Mouse (Mus musculus) heart, embryonic 11.5 days (tissue): ENCODE results near the gene Usp21. TPM values are rescaled to one million over a fixed set of nuclear protein-coding genes. Genes with fewer than 3 reads are reported as not detected.
A peak's percentile ranks its signal among the peaks of the same experiment; 100 is the strongest.
"Not testable (repeated sequence)": the region's sequence is repeated elsewhere in the genome, so short reads cannot be mapped to it uniquely, and the experiment has no call there.

ENCODE experiments used
- ATAC-seq: fragments of 200-750 bp; cut with Nextera tagmentation; replicated peaks from 2 replicates; pipeline ENCODE4 v1.8.0; 2017; ENCODE audit warnings: moderate library complexity; ENCODE audit not compliant: insufficient number of reproducible peaks, low FRiP score, low TSS enrichment
- H3K27ac ChIP-seq: fragments of 300-500 bp; sonication (generic); 2 replicates; pipeline ENCODE4 v1.5.1; 2014; ENCODE audit warnings: mild to moderate bottlenecking, low read depth, low read length
- H3K27me3 ChIP-seq: fragments of 300-500 bp; sonication (generic); 2 replicates; pipeline ENCODE4 v1.6.1; 2014; ENCODE audit warnings: mild to moderate bottlenecking, low read length, mixed read lengths; ENCODE audit not compliant: control insufficient read depth, insufficient read depth
- H3K36me3 ChIP-seq: fragments of 300-500 bp; sonication (generic); 2 replicates; pipeline ENCODE4 v1.6.1; 2014; ENCODE audit warnings: mild to moderate bottlenecking, low read length, moderate library complexity, mixed read lengths; ENCODE audit not compliant: control insufficient read depth, insufficient read depth
- H3K4me1 ChIP-seq: fragments of 300-500 bp; sonication (generic); 2 replicates; pipeline ENCODE4 v1.6.1; 2014; ENCODE audit warnings: low read length; ENCODE audit not compliant: control insufficient read depth, insufficient read depth
- H3K4me2 ChIP-seq: fragments of 300-500 bp; sonication (generic); 2 replicates; pipeline ENCODE4 v1.6.1; 2014; ENCODE audit warnings: mild to moderate bottlenecking, moderate library complexity
- H3K4me3 ChIP-seq: fragments of 300-500 bp; sonication (generic); 2 replicates; pipeline ENCODE4 v1.5.1; 2014; ENCODE audit warnings: low read depth, low read length
- H3K9ac ChIP-seq: fragments of 300-500 bp; sonication (generic); 2 replicates; pipeline ENCODE4 v1.6.1; 2014; ENCODE audit warnings: mild to moderate bottlenecking, low read depth, low read length, moderate library complexity
- H3K9me3 ChIP-seq: fragments of 300-500 bp; sonication (generic); replicated peaks from 2 replicates; pipeline ENCODE4 v1.6.1; 2016; ENCODE audit warnings: low read length; ENCODE audit not compliant: control insufficient read depth
- WGBS: fragments of 180-500 bp; shearing (Covaris S2); extraction: QIAGEN DNeasy Blood & Tissue Kit; methylation state at CpG from one replicate; pipeline ENCODE4 v1.1.7; 2014; ENCODE audit not compliant: insufficient replicate concordance; 5-methylcytosine and 5-hydroxymethylcytosine counted together
- polyA plus RNA-seq: library from polyadenylated mRNA; unstranded; fragments of >200 nt; fragmentation: Nextera tagmentation; extraction: Ambion mirVana; gene quantifications from 2 replicates; pipeline ENCODE4 v1.2.1, GENCODE M21; 2014

The Usp21 gene
- polyA plus RNA-seq, 1 experiment from 2014 or later, result 51.2 TPM

- Histone ChIP-seq H3K27me3 (no peaks in the 10 kb centered on the region), H3K4me2 (no peak overlapping the region), H3K27ac (no peak overlapping the region), H3K4me3 (no peak overlapping the region), H3K9me3 (no peaks in the 10 kb centered on the region), H3K4me1 (no peaks in the 10 kb centered on the region; the same call in 1 of the 2 replicates), H3K36me3 (peaks cover 3% of the 10 kb centered on the region; the same call in 1 of the 2 replicates), H3K9ac (no peak overlapping the region)
- ATAC-seq, result no peak
Observed at GRCm38 (mm10) chr1:171321415-171321814, 33.6 kb upstream of the Usp21 start.

DNA sequence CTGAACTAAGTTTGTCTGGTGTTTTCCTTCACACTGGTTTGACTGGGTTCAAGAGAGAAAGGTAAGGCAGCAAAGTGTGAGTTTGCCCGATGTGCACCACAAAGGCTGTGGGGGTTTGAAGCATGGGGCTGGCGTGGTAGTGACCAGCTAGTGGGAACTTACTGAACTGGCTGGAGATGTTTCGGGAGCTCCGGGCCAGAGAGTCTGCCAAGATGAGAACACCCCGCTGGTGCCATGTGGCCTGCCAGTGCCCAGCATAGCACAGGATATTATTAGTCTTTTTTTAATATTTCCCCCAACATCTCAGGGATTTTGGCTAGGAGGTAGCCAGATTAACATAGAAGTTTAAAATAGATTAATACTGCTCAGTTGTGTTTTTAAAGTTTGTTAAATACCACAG, 32.4 kb upstream of the Usp21 start:
- H3K27me3 ChIP-seq, result no peaks in the 10 kb centered on the region
- H3K4me1 ChIP-seq, result no peaks in the 10 kb centered on the region
- ATAC-seq, result no peak
- WGBS, result 15% methylated on average over 5 of the region's 5 CpGs
- H3K9ac ChIP-seq, result peak overlapping the region; percentile 56; the same call in 1 of the 2 replicates
- peak overlapping the region; percentile 25 for H3K4me3 ChIP-seq
- peak overlapping the region; percentile 57 for H3K4me2 ChIP-seq
- no peak overlapping the region for H3K27ac ChIP-seq
- no peaks in the 10 kb centered on the region; the same call in 1 of the 2 replicates for H3K9me3 ChIP-seq
- H3K36me3 ChIP-seq, result peaks cover 3% of the 10 kb centered on the region; the same call in 1 of the 2 replicates

- Histone ChIP-seq H3K27me3 (no peaks in the 10 kb centered on the region), H3K4me2 (peak overlapping the region; percentile 57), H3K9me3 (no peaks in the 10 kb centered on the region; the same call in 1 of the 2 replicates), H3K9ac (0 out of 2 replicates have a peak overlapping the region, but pooled peaks have one; percentile 56), H3K36me3 (no peaks in the 10 kb centered on the region), H3K4me3 (peak overlapping the region; percentile 25), H3K27ac (no peak overlapping the region), H3K4me1 (no peaks in the 10 kb centered on the region)
- 18% methylated on average over 7 of the region's 7 CpGs for WGBS
- no peak for ATAC-seq
Observed at GRCm38 (mm10) chr1:171319748-171320147, 32.0 kb upstream of the Usp21 start.

DNA sequence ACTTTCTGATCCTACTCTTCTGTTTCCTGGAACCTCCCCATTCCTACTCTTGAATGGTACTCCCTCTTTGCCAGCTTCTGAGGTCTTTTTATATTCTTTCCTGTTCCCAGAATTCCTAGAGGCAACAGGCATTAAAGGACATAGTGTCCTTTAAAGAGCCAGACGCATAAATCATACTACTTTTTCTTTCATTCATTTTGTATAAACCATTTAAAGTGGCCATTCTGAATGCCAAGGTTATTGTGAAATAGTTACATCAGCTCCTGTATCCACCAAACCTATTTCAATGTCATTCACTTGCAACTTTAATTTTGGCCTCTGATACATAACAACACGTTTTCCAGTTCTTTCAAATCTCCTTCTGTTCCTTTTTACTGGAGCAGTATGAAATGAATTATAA, 21.5 kb upstream of the Usp21 start:
- H3K27me3 ChIP-seq, result no peaks in the 10 kb centered on the region
- ATAC-seq, result no peak

DNA sequence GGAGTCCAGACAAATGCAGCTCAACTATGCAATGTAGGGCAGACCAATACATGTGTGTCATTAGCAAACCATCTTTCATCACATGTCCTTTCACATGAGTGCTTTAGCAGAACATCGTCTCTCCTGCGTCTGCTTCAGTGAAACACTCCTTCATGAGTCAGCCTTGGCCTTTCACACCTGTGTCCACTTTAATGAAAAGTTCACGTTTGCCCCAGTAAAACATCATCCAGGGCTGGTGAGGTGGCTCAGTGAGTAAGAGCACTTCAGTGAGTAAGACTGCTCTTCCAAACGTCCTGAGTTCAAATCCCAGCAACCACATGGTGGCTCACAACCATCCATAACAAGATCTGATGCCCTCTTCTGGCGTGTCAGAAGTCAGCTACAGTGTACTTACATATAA, 18.4 kb upstream of the Usp21 start:
- 73% methylated on average over 5 of the region's 5 CpGs for WGBS
- not testable (repeated sequence) for ATAC-seq, H3K36me3 ChIP-seq, H3K4me2 ChIP-seq, H3K27ac ChIP-seq, H3K27me3 ChIP-seq, H3K9ac ChIP-seq, H3K4me3 ChIP-seq, H3K9me3 ChIP-seq, H3K4me1 ChIP-seq

More for the DNA sequence above, 21.5 kb upstream of the Usp21 start:
- H3K9me3 ChIP-seq, result no peaks in the 10 kb centered on the region
- 78% methylated on average over 2 of the region's 2 CpGs for WGBS
- H3K4me3 ChIP-seq, result no peak overlapping the region
- H3K27ac ChIP-seq, result no peak overlapping the region
- H3K9ac ChIP-seq, result no peak overlapping the region
- H3K4me1 ChIP-seq, result no peaks in the 10 kb centered on the region
- no peak overlapping the region for H3K4me2 ChIP-seq
- H3K36me3 ChIP-seq, result no peaks in the 10 kb centered on the region

DNA sequence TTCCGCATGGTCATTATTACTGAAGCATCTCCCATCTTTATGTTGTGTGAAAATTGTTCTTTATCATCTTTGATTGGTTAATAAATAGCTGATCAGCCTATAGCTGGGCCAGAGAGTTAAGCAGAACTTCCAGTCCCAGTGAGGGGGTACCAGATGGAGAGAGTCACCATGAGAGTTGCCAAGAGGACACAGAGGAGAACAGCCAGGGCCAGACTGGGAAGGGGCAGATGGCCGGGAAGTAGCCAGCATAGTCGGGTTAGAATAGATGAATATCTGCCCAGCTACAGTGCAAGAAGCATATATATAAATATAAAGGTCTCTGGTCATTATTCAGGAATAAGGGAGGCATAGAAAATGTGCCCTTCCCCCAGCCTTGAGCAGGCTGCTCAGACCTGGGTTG, 10.4 kb upstream of the Usp21 start:
- peaks cover 7% of the 10 kb centered on the region for H3K4me1 ChIP-seq
- ATAC-seq, result no peak
- H3K36me3 ChIP-seq, result no peaks in the 10 kb centered on the region
- H3K4me2 ChIP-seq, result no peak overlapping the region
- WGBS, result 46% methylated on average over 3 of the region's 3 CpGs
- no peaks in the 10 kb centered on the region for H3K27me3 ChIP-seq
- H3K4me3 ChIP-seq, result no peak overlapping the region
- no peak overlapping the region for H3K9ac ChIP-seq
- no peak overlapping the region for H3K27ac ChIP-seq
- H3K9me3 ChIP-seq, result no peaks in the 10 kb centered on the region

- no peaks in the 10 kb centered on the region for H3K27me3 ChIP-seq
- H3K4me1 ChIP-seq, result peaks cover 8% of the 10 kb centered on the region
- peak overlapping the region; percentile 95 for H3K27ac ChIP-seq
- H3K36me3 ChIP-seq, result no peaks in the 10 kb centered on the region
- H3K9me3 ChIP-seq, result no peaks in the 10 kb centered on the region
- H3K4me2 ChIP-seq, result peak overlapping the region; percentile 91
- H3K4me3 ChIP-seq, result peak overlapping the region; percentile 82
- ATAC-seq, result no peak
- peak overlapping the region; percentile 96 for H3K9ac ChIP-seq
- 12% methylated on average over 3 of the region's 3 CpGs for WGBS
Observed at GRCm38 (mm10) chr1:171295063-171295402, 7.2 kb upstream of the Usp21 start.

DNA sequence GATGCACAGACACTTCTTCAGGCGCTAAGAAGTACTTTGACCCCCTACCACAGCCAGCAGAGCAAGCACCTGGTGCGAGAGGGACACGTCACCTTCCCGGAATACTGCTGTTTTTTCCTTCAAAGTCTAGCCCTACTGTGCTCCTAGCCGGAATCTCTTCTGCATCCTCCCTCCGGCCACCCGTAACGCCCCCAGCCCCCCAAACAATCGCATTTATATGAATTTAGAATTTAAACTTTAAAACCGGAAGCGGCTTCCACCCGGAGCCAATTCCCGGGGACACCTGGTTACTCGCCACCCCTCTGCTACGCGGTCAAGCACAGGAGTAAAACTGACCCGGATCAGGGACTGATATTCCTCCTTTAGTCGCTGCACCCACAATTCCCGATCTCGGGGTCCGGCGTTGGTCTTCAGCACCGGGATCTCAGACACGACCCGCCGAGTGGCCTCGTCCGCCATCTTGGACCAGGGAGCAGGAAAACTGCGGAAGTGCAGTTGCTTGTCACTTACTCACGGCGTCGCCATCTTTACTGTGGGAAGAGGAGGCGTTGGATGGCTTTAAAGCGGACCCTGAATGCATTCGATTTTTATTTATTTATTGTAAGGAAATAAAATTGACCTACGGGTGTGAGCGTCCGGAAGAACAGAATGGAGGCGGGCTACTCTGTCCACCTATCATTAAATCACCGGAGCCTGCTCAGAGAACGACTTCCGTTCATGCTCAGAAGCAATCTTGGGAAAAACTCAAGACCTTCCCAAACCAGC, 6.7 kb upstream of the Usp21 start, which contains the start of gene Ufc1:
Gene Ufc1 (minus strand): TSS at position 727 of the 765 bp plus-strand sequence.
- peak within 1 kb of the TSS; percentile 95 for H3K27ac ChIP-seq
- peak within 1 kb of the TSS; percentile 91 for H3K4me2 ChIP-seq
- peaks cover 8% of the 10 kb centered on the region for H3K4me1 ChIP-seq
- no peaks in the 10 kb centered on the region for H3K9me3 ChIP-seq
- WGBS, result under 1% methylated on average over 42 of the region's 42 CpGs
- H3K27me3 ChIP-seq, result no peaks in the 10 kb centered on the region
- peak within 1 kb of the TSS; percentile 96 for H3K9ac ChIP-seq
- peak; percentile 71 for ATAC-seq
- H3K36me3 ChIP-seq, result no peaks in the 10 kb centered on the region
- H3K4me3 ChIP-seq, result peak within 1 kb of the TSS; percentile 82

DNA sequence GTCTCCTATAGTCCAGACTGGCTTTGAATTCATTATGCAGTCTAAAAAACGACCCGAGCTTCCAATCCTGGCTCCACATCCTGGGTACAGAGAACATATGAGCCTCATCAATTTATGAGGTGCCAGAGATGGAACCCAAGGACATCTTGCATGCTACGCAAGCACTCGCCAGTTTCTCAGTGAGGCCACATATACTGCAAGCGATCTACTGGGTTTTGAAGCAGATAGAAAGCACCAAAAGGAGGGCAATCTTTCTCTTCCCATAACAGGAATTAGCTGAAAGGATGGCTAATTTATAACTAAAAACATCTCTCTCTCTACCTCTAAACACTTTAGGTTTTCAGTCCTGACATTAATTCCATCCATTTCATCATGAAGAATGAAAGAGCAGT, 6.1 kb upstream of the Usp21 start:
- Histone ChIP-seq H3K27me3 (no peaks in the 10 kb centered on the region), H3K9me3 (no peaks in the 10 kb centered on the region), H3K9ac (peak overlapping the region; percentile 96), H3K4me2 (peak overlapping the region; percentile 91), H3K4me3 (peak overlapping the region; percentile 82), H3K27ac (peak overlapping the region; percentile 95), H3K36me3 (peaks cover 5% of the 10 kb centered on the region; the same call in 1 of the 2 replicates), H3K4me1 (peaks cover 8% of the 10 kb centered on the region)
- ATAC-seq, result no peak
- 48% methylated on average over 5 of the region's 5 CpGs for WGBS
